In the genomic region with DNA sequence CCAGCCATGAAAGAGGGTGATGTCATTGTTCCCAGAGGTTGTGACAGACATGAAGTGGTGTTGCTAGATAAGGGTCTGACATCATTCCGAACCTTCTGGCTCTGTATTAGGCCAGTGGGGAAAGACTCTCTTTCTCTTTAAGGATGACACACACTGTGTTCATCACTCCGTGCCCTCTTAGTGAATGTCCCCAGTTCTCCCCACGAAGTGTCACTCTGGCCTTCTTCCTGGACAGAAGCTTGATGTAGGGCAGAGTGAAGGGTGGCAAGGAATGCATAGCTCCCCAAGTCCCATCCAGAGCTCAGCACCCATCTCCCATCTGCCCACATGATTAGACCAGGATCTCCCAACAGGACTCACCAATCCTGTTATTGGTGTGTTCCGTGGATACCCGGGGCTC, we compare ENCODE assay signal across 24 mouse cellular contexts. TPM values are rescaled to one million over a fixed set of nuclear protein-coding genes. Genes with fewer than 3 reads are reported as not detected.
"Had no signal": no experiment of that assay in that cellular context is flagged by ENCODE, and none has a peak within 500 bp of the region (broad histone marks: within the 10 kb centered on the region; RNA-seq: fewer than 3 reads in every experiment).

No protein-coding gene starts in this region.

- H3K4me1 ChIP-seq: heart, embryonic 13.5 days; heart, embryonic 15.5 days; hindbrain, embryonic 10.5 days; hindbrain, embryonic 12.5 days; intestine, embryonic 15.5 days; limb, embryonic 10.5 days; limb, embryonic 12.5 days had no signal

- H3K4me3 ChIP-seq: heart, adult 2 months; heart, embryonic 13.5 days; heart, embryonic 15.5 days; hindbrain, embryonic 10.5 days; hindbrain, embryonic 12.5 days; intestine, embryonic 15.5 days; layer of hippocampus, adult 2 months; left cerebral cortex, adult 2 months; limb, embryonic 10.5 days; limb, embryonic 12.5 days; liver, embryonic 13.5 days had no signal

- DNase-seq: gastrocnemius, postnatal 10 days; gastrocnemius, postnatal 25 days; heart, adult 2 months; heart, postnatal 14 days; heart, postnatal 4 days; kidney, adult 18-20 months; kidney, adult 8-10 months; kidney, postnatal 10 days; kidney, postnatal 25 days; kidney, postnatal 4 days; liver; liver, embryonic 13.5 days had no signal

- H3K27ac ChIP-seq: heart, adult 2 months; heart, embryonic 13.5 days; hindbrain, embryonic 10.5 days; hindbrain, embryonic 12.5 days; hindbrain, embryonic 14.5 days; layer of hippocampus, adult 2 months; left cerebral cortex, adult 2 months; limb, embryonic 10.5 days; limb, embryonic 12.5 days; liver, embryonic 13.5 days had no signal

RNA-seq across cellular contexts. Expression of gene Tnfrsf8, which starts 41.0 kb away (rescaled TPM):
- polyA plus RNA-seq: kidney, embryonic 16.5 days; liver, embryonic 11.5 days; liver, embryonic 13.5 days had no signal
